Mouse (Mus musculus) neutrophil, adult 5-6 weeks (primary cell): ENCODE data around the gene Abtb2. TPM values are rescaled to one million over a fixed set of nuclear protein-coding genes. Genes with fewer than 3 reads are reported as not detected.

ENCODE experiments used
- ATAC-seq: fragments of 151-379, 151-347 bp; 2 replicates; pipeline ENCODE4 v1.8.0; 2017; ENCODE audit warnings: mild to moderate bottlenecking, moderate TSS enrichment; ENCODE audit not compliant: insufficient number of reproducible peaks, poor library complexity, low FRiP score, severe bottlenecking; ENCODE audit errors: extremely low read depth
- total RNA-seq: library from RNA; stranded (forward); fragments of 200-1000 nt; gene quantifications from 2 replicates; pipeline ENCODE4 v1.2.3, GENCODE M21; 2017

Abtb2 gene
- total RNA-seq, 1 experiment from 2014 or later: 31.3 TPM

GRCm38 (mm10) chr2:103607926-103608325, 41.8 kb downstream of the Abtb2 start:
- no peak for ATAC-seq

GRCm38 (mm10) chr2:103608947-103609346, 42.8 kb downstream of the Abtb2 start:
- ATAC-seq: no peak

- no peak for ATAC-seq
Observed at GRCm38 (mm10) chr2:103609499-103609898, 43.4 kb downstream of the Abtb2 start.

- ATAC-seq: no peak
Observed at GRCm38 (mm10) chr2:103610831-103611535, 44.9 kb downstream of the Abtb2 start.

GRCm38 (mm10) chr2:103613865-103614264, 47.8 kb downstream of the Abtb2 start:
- ATAC-seq: no peak

GRCm38 (mm10) chr2:103615028-103615427, 48.9 kb downstream of the Abtb2 start:
- ATAC-seq: peak; percentile 61; the same call in 1 of the 2 replicates

GRCm38 (mm10) chr2:103618407-103618806, 52.3 kb downstream of the Abtb2 start:
- no peak for ATAC-seq

- no peak for ATAC-seq
Observed at GRCm38 (mm10) chr2:103622950-103623349, 56.8 kb downstream of the Abtb2 start.

- ATAC-seq: no peak
Observed at GRCm38 (mm10) chr2:103625349-103625932, 59.3 kb downstream of the Abtb2 start.

- peak; percentile 56; the same call in 1 of the 2 replicates for ATAC-seq
Observed at GRCm38 (mm10) chr2:103627101-103627500, 61.0 kb downstream of the Abtb2 start.

- no peak for ATAC-seq
Observed at GRCm38 (mm10) chr2:103629956-103630355, 63.8 kb downstream of the Abtb2 start.

- no peak for ATAC-seq
Observed at GRCm38 (mm10) chr2:103631293-103631717, 65.2 kb downstream of the Abtb2 start.

- ATAC-seq: peak; percentile 21; the same call in 1 of the 2 replicates
Observed at GRCm38 (mm10) chr2:103632136-103632925, 66.2 kb downstream of the Abtb2 start.

GRCm38 (mm10) chr2:103632926-103633250, 66.8 kb downstream of the Abtb2 start:
- no peak for ATAC-seq

- no peak for ATAC-seq
Observed at GRCm38 (mm10) chr2:103635731-103636487, 69.8 kb downstream of the Abtb2 start.

- ATAC-seq: no peak
Observed at GRCm38 (mm10) chr2:103637385-103637784, 71.3 kb downstream of the Abtb2 start.

GRCm38 (mm10) chr2:103637943-103638342, 71.8 kb downstream of the Abtb2 start:
- no peak for ATAC-seq

- ATAC-seq: no peak
Observed at GRCm38 (mm10) chr2:103639701-103640100, 73.6 kb downstream of the Abtb2 start.

- no peak for ATAC-seq
Observed at GRCm38 (mm10) chr2:103640861-103641260, 74.8 kb downstream of the Abtb2 start.
